Mouse (Mus musculus) bone marrow macrophage, adult 2 months (primary cell): Measurements from ENCODE around the gene Gon4l. TPM values are rescaled to one million over a fixed set of nuclear protein-coding genes. Genes with fewer than 3 reads are reported as not detected.
A peak's percentile ranks its signal among the peaks of the same experiment; 100 is the strongest.
"Not testable (repeated sequence)": the region's sequence is repeated elsewhere in the genome, so short reads cannot be mapped to it uniquely, and the experiment has no call there.

Experiments used
- H3K27ac ChIP-seq: 2 replicates; pipeline ENCODE4 v1.5.1; 2012; ENCODE audit warnings: low read depth, low read length; ENCODE audit not compliant: insufficient read depth
- H3K4me1 ChIP-seq: 2 replicates; pipeline ENCODE4 v1.6.1; 2012; ENCODE audit warnings: low read length; ENCODE audit not compliant: control insufficient read depth, insufficient read depth
- H3K4me3 ChIP-seq: 2 replicates; pipeline ENCODE4 v1.5.1; 2012; ENCODE audit warnings: mild to moderate bottlenecking, low read length, moderate library complexity; ENCODE audit not compliant: insufficient read depth
- CTCF ChIP-seq: IDR thresholded peaks from 2 replicates; pipeline ENCODE4 v1.5.1; 2012; ENCODE audit warnings: low read depth, mild to moderate bottlenecking, low read length, moderate library complexity
- POLR2A ChIP-seq: IDR thresholded peaks from 2 replicates; pipeline ENCODE4 v1.6.1; 2012; ENCODE audit warnings: mild to moderate bottlenecking, low read depth, low read length, borderline replicate concordance
- polyA plus RNA-seq: library from polyadenylated mRNA; stranded (reverse); fragments of >200 nt; gene quantifications from 2 replicates; pipeline ENCODE4 v1.2.4, GENCODE M21; 2012; ENCODE audit not compliant: missing spikeins, insufficient read depth, insufficient read length

Gene Gon4l
- polyA plus RNA-seq = 22.7 and 23.2 TPM in 2 replicates

DNA sequence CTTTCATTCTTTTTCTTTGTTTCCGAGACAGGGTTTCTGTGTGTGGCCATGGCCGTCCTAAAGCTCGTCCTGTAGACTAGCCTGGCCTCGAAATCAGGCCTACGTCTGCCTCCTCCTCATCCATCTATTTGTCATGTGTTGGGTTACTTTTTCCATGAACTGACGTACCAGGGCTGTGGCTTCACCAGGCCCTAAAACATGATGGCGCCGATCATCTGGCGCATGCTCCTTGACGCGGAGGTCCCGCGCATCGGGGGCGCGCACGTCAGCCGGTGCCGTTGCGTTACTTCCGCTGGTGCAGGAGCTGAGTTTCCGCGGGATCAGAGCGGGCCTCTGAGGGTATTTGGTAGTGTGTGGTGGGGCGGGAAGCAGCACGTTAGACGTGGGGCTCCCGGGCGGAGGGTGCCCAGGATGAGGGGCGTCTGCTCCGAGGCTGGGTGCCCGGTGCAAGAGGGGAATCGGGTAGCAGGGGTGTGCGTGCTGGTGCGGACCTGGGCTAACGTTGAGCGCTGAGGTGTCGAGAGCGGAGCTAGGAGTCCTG, at the start of gene Gon4l:
Gene Gon4l (plus strand): TSS at position 281 of the 541 bp plus-strand sequence.
- not testable (repeated sequence) for H3K4me1 ChIP-seq
- peak within 1 kb of the TSS; percentile 14; the same call in 1 of the 2 replicates for H3K27ac ChIP-seq
- peak within 1 kb of the TSS; percentile 63 for H3K4me3 ChIP-seq

- H3K4me3 ChIP-seq = not testable (repeated sequence)
- Histone ChIP-seq H3K27ac (peak overlapping the region; percentile 3; the same call in 1 of the 2 replicates), H3K4me1 (peaks cover 14% of the 10 kb centered on the region)
Observed at GRCm38 (mm10) chr3:88786323-88786722, 48.7 kb upstream of the Gon4l start.

GRCm38 (mm10) chr3:88786805-88787204, 48.2 kb upstream of the Gon4l start:
- not testable (repeated sequence) for H3K4me3 ChIP-seq, H3K27ac ChIP-seq
- H3K4me1 ChIP-seq = peaks cover 14% of the 10 kb centered on the region

- not testable (repeated sequence) for H3K4me3 ChIP-seq, H3K27ac ChIP-seq
- peaks cover 14% of the 10 kb centered on the region for H3K4me1 ChIP-seq
Observed at GRCm38 (mm10) chr3:88788033-88788432, 47.0 kb upstream of the Gon4l start.

DNA sequence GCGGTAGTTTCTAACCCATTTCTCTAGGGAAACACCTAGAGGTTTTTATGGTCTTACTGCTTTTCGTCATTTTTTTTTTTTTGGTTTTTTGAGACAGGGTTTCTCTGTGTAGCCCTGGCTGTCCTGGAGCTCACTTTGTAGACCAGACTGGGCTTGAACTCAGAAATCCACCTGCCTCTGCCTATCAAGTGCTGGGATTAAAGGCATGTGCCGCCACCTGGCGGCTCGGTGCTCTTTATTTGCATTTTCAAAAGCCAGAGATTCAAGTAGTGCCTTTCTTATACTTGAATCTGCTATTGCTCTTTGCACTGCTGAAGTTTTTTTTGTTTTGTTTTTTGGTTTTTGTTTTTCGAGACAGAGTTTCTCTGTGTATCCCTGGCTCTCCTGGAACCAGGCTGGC, 37.5 kb upstream of the Gon4l start:
- H3K4me3 ChIP-seq, H3K27ac ChIP-seq, H3K4me1 ChIP-seq: not testable (repeated sequence)

- no peak for TF ChIP-seq POLR2A
- no peak for TF ChIP-seq CTCF
- no peak overlapping the region for H3K4me3 ChIP-seq
- no peaks in the 10 kb centered on the region for H3K4me1 ChIP-seq
- no peak overlapping the region for H3K27ac ChIP-seq
Observed at GRCm38 (mm10) chr3:88803910-88804540, 31.0 kb upstream of the Gon4l start.

GRCm38 (mm10) chr3:88825710-88826109, 9.3 kb upstream of the Gon4l start:
- no peak overlapping the region for H3K27ac ChIP-seq
- H3K4me1 ChIP-seq = peaks cover 2% of the 10 kb centered on the region; the same call in 1 of the 2 replicates
- H3K4me3 ChIP-seq = no peak overlapping the region
- no peak for TF ChIP-seq CTCF
- TF ChIP-seq POLR2A = no peak

- no peak for TF ChIP-seq POLR2A
- TF ChIP-seq CTCF = no peak
- Histone ChIP-seq H3K4me3 (no peak overlapping the region), H3K4me1 (peaks cover 4% of the 10 kb centered on the region), H3K27ac (no peak overlapping the region)
Observed at GRCm38 (mm10) chr3:88827231-88827630, 7.8 kb upstream of the Gon4l start.

DNA sequence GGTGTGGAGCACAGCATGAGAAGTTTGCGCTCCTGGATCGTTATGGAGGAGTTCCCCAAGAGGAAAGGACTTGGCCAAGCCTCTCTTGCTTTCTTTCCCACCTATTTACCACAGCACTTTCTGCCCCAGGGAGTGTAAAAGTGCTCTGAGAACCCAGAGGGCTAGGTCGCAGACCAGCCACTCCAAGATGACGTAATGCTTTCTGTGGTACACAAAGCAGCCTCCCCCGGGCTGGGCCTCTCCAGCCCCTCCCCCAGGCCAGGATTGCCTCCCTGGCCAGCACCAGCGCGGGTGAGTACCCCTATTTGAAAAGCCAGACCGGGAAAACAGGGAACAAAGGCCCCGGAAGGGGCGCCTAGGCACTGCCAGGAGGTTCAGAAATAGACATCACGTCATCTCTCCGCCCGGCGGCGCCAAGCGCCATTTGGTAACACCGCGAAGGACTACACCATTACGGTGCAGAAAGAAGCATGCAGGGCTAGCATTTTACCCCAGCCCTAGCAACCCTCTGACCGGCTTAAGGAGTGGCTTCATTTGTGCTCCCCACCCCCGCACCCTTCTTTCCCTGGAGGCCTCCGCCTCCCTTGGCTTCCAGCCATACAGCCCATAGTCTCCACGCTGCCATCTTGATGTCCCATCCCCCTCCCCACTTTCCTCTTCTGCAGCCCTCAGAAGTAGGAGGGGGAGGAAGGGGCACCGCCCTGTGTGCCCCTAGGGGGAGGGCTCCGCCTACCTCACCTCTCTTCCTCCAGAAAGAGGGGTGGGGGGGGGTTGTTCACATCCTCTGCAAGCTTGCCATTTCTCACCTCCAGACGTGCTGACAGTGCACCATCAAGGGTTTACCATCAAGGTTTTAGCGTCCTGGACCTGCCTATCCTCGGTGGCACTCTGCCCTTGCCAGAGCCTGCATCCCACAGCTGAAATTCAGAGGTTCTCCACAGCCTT, 3.6 kb upstream of the Gon4l start:
- peak overlapping the region; percentile 35 for H3K4me3 ChIP-seq
- H3K27ac ChIP-seq = peak overlapping the region; percentile 74
- H3K4me1 ChIP-seq = not testable (repeated sequence)

DNA sequence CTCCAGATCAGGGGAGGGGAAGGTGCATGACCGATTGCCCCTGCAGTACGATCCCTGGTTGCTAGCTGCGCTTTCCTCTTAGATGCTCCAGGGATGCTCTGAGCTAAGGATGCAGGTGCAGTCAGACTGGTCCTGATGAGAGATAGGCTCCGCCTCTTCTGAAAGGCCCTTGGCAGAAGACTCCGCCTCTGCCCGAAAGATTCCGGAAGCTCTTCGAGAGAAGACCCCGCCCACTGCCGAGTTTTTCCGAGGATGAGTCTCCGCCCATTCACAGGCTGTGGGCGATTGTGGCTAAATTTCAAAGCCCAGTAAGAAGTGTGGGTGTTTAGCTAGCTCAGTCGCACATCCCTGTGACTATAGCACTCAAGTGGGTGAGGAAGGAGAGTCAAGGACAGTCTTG, 2.6 kb upstream of the Gon4l start:
- not testable (repeated sequence) for H3K27ac ChIP-seq, H3K4me3 ChIP-seq, H3K4me1 ChIP-seq

DNA sequence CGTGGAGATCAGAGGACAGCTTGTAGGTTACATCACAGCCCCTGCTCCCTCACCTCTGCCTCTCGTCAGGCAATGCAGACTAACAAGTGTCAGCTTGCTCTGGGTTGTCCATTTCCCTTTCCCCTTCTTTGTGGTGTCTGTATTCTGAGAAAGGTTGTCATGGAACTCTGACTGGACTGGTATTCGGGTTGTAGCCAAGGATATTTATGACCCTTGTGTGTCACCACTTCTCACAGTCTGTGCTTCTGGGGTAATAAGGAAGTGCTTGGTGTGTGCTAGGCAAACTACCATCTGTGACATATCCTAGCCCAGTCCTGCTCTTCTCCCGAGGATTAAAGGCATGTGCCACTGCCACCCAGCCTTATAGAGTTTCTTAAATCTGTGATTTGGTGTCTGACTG, 14.1 kb downstream of the Gon4l start:
- H3K4me1 ChIP-seq = peaks cover 3% of the 10 kb centered on the region
- no peak for TF ChIP-seq POLR2A
- no peak for TF ChIP-seq CTCF
- H3K4me3 ChIP-seq = no peak overlapping the region
- no peak overlapping the region for H3K27ac ChIP-seq
